Mouse (Mus musculus): ENCODE results near the gene Trim21. TPM values are rescaled to one million over a fixed set of nuclear protein-coding genes. Genes with fewer than 3 reads are reported as not detected.
A peak's percentile ranks its signal among the peaks of the same experiment; 100 is the strongest.

Trim21 gene
- polyA plus RNA-seq, 1 experiment from 2014 or later: 0.36 TPM

- Histone ChIP-seq H3K4me2 (no peak overlapping the region), H3K27me3 (ENCODE audit: insufficient read depth, low read length) (no peaks in the 10 kb centered on the region; the same call in 1 of the 2 replicates), H3K4me1 (ENCODE audit: insufficient read depth) (no peaks in the 10 kb centered on the region), H3K9me3 (ENCODE audit: low read depth, low read length) (no peaks in the 10 kb centered on the region), H3K27ac (ENCODE audit: low read depth) (no peak overlapping the region), H3K9ac (no peak overlapping the region), H3K36me3 (ENCODE audit: insufficient read depth) (no peaks in the 10 kb centered on the region), H3K4me3 (ENCODE audit: low read depth, low read length) (no peak overlapping the region)
- DNase-seq: no peak
- no peak for ATAC-seq (ENCODE audit: insufficient read depth)
- TF ChIP-seq CTCF (IDR thresholded peaks at IDR 0.05; ENCODE audit: low read depth): no peak
- 56% methylated on average over 10 of the region's 10 CpGs for WGBS
Observed at GRCm38 (mm10) chr7:102516261-102517050, 48.8 kb downstream of the Trim21 start.

GRCm38 (mm10) chr7:102514144-102514543 lies 51.1 kb downstream of the Trim21 start:
- Histone ChIP-seq H3K36me3 (ENCODE audit: insufficient read depth) (no peaks in the 10 kb centered on the region), H3K4me1 (ENCODE audit: insufficient read depth) (no peaks in the 10 kb centered on the region), H3K9me3 (ENCODE audit: low read depth, low read length) (no peaks in the 10 kb centered on the region), H3K4me2 (no peak overlapping the region), H3K27me3 (ENCODE audit: insufficient read depth, low read length) (no peaks in the 10 kb centered on the region; the same call in 1 of the 2 replicates), H3K9ac (no peak overlapping the region), H3K4me3 (ENCODE audit: low read depth, low read length) (no peak overlapping the region), H3K27ac (ENCODE audit: low read depth) (no peak overlapping the region)
- no peak for ATAC-seq (ENCODE audit: insufficient read depth)
- no peak for TF ChIP-seq CTCF (IDR thresholded peaks at IDR 0.05; ENCODE audit: low read depth)
- WGBS: 37% methylated on average over 4 of the region's 4 CpGs
- no peak for DNase-seq

DNA sequence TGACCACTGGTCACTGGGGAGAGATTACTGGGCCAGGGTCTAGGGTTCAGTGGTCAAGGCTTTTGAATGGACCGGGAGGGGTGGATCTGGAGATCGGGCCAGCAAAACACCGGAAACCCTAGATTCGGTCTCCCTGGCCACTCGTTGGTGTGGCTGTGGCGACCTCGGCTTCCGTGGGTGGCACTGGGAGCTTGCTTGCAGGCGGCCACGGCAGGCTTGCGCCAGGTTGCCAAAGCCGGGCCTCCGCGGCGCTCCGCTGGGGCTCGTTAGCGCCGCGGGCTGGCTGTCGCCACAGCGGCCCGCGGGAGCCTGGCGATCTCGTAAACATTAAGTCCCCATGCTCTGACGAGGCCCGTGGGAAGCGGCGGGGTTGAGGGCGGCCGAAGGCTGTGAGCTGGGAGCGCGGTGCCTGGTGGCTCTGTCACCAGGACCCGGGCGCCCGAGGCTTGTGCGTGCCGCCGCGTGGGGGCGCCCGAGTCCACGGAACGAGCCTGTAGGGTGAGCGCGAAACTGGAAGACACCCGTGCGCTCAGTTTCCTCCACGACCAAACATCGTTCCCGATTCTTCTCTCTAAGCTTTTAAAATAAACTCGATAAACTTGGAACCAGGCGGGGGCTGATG lies 52.4 kb downstream of the Trim21 start:
- Histone ChIP-seq H3K27me3 (ENCODE audit: insufficient read depth, low read length) (no peaks in the 10 kb centered on the region; the same call in 1 of the 2 replicates), H3K36me3 (ENCODE audit: insufficient read depth) (no peaks in the 10 kb centered on the region), H3K9ac (peak overlapping the region; percentile 64), H3K9me3 (ENCODE audit: low read depth, low read length) (no peaks in the 10 kb centered on the region), H3K4me1 (ENCODE audit: insufficient read depth) (no peaks in the 10 kb centered on the region), H3K4me3 (ENCODE audit: low read depth, low read length) (peak overlapping the region; percentile 42), H3K4me2 (peak overlapping the region; percentile 89), H3K27ac (ENCODE audit: low read depth) (no peak overlapping the region)
- ATAC-seq (ENCODE audit: insufficient read depth): peak; percentile 96
- under 1% methylated on average over 54 of the region's 54 CpGs for WGBS
- peak; percentile 95 for DNase-seq
- TF ChIP-seq CTCF (IDR thresholded peaks at IDR 0.05; ENCODE audit: low read depth): peak; percentile 79

DNA sequence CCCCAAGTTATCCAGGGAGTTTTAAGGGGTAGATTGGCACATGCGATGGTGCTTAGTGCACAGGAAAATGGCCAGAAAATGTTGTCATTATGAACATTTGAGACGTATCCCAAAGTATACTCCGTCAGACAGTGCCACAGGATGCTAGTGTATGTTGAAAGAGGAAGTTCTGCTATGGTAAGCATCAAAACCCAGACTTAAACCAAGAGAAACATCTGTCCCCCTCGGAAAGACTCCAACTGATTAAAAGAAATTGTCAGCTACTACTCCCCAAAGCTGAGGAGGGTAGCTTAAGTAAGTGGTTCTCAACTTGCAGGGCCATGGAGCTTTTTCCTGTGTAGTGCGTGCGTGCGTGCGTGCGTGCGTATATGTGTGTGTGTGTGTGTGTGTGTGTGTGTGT lies 53.4 kb downstream of the Trim21 start:
- TF ChIP-seq CTCF (IDR thresholded peaks at IDR 0.05; ENCODE audit: low read depth): no peak
- no peak for DNase-seq
- 85% methylated on average over 10 of the region's 10 CpGs for WGBS
- Histone ChIP-seq H3K36me3 (ENCODE audit: insufficient read depth) (no peaks in the 10 kb centered on the region), H3K27me3 (ENCODE audit: insufficient read depth, low read length) (no peaks in the 10 kb centered on the region; the same call in 1 of the 2 replicates), H3K4me1 (ENCODE audit: insufficient read depth) (no peaks in the 10 kb centered on the region), H3K9me3 (ENCODE audit: low read depth, low read length) (no peaks in the 10 kb centered on the region), H3K9ac (no peak overlapping the region), H3K27ac (ENCODE audit: low read depth) (no peak overlapping the region), H3K4me2 (no peak overlapping the region), H3K4me3 (ENCODE audit: low read depth, low read length) (no peak overlapping the region)
- no peak for ATAC-seq (ENCODE audit: insufficient read depth)

- no peak for ATAC-seq (ENCODE audit: insufficient read depth)
Observed at GRCm38 (mm10) chr7:102509726-102510125, 55.6 kb downstream of the Trim21 start.

GRCm38 (mm10) chr7:102508666-102509065 lies 56.6 kb downstream of the Trim21 start:
- no peak overlapping the region for H3K4me3 ChIP-seq (ENCODE audit: low read depth, low read length)
- no peak for TF ChIP-seq CTCF (IDR thresholded peaks at IDR 0.05; ENCODE audit: low read depth)
- H3K4me2 ChIP-seq: no peak overlapping the region
- no peaks in the 10 kb centered on the region for H3K36me3 ChIP-seq (ENCODE audit: insufficient read depth)
- H3K27me3 ChIP-seq (ENCODE audit: insufficient read depth, low read length): no peaks in the 10 kb centered on the region; the same call in 1 of the 2 replicates
- H3K4me1 ChIP-seq (ENCODE audit: insufficient read depth): no peaks in the 10 kb centered on the region
- no peak overlapping the region for H3K27ac ChIP-seq (ENCODE audit: low read depth)
- 88% methylated on average over 6 of the region's 6 CpGs for WGBS
- no peaks in the 10 kb centered on the region for H3K9me3 ChIP-seq (ENCODE audit: low read depth, low read length)
- ATAC-seq (ENCODE audit: insufficient read depth): no peak
- no peak for DNase-seq
- H3K9ac ChIP-seq: no peak overlapping the region

More at GRCm38 (mm10) chr7:102509726-102510125, 55.6 kb downstream of the Trim21 start:
- no peak for DNase-seq
- Histone ChIP-seq H3K4me2 (no peak overlapping the region), H3K9me3 (ENCODE audit: low read depth, low read length) (no peaks in the 10 kb centered on the region), H3K27me3 (ENCODE audit: insufficient read depth, low read length) (no peaks in the 10 kb centered on the region; the same call in 1 of the 2 replicates), H3K36me3 (ENCODE audit: insufficient read depth) (no peaks in the 10 kb centered on the region), H3K27ac (ENCODE audit: low read depth) (no peak overlapping the region), H3K9ac (no peak overlapping the region), H3K4me1 (ENCODE audit: insufficient read depth) (no peaks in the 10 kb centered on the region), H3K4me3 (ENCODE audit: low read depth, low read length) (no peak overlapping the region)
- 82% methylated on average over 7 of the region's 7 CpGs for WGBS
- TF ChIP-seq CTCF (IDR thresholded peaks at IDR 0.05; ENCODE audit: low read depth): no peak

DNA sequence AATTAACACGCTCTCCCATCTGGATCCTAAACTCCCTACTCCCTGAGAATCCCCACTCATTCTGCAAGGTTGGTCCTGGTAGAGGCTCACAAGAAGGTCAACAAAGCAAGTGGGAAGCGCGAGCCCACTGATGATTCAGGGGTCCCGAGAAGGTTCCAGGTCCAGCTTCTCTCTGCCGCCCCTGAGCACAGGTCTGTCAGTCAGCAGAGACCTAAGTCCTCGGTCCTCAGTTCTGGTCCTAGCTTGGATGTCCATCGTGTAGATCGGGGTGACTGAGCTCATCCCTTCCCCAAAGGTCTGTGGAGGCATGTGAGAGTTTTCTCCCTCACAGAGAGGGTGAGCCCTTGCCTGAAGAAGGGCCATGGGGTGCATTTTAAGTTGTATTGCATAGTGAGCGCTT lies 57.2 kb downstream of the Trim21 start:
- Histone ChIP-seq H3K4me3 (ENCODE audit: low read depth, low read length) (no peak overlapping the region), H3K27me3 (ENCODE audit: insufficient read depth, low read length) (no peaks in the 10 kb centered on the region; the same call in 1 of the 2 replicates)

More for the DNA sequence above, 57.2 kb downstream of the Trim21 start:
- Histone ChIP-seq H3K27ac (ENCODE audit: low read depth) (no peak overlapping the region), H3K9me3 (ENCODE audit: low read depth, low read length) (no peaks in the 10 kb centered on the region), H3K36me3 (ENCODE audit: insufficient read depth) (no peaks in the 10 kb centered on the region), H3K4me2 (no peak overlapping the region), H3K4me1 (ENCODE audit: insufficient read depth) (no peaks in the 10 kb centered on the region), H3K9ac (no peak overlapping the region)
- no peak for TF ChIP-seq CTCF (IDR thresholded peaks at IDR 0.05; ENCODE audit: low read depth)
- ATAC-seq (ENCODE audit: insufficient read depth): no peak
- no peak for DNase-seq
- 86% methylated on average over 9 of the region's 9 CpGs for WGBS

Other genes starting within 250 kb of the Trim21 start
- gene Rrm1, start 123.8 kb downstream of the Trim21 start, polyA plus RNA-seq (2014; fragmentation: Nextera tagmentation; extraction: Ambion mirVana): 200 and 220 TPM in 2 replicates
- 0.37 and 0.45 TPM in 2 replicates for gene Olfr543, start 83.8 kb downstream of the Trim21 start, polyA plus RNA-seq (2014; fragmentation: Nextera tagmentation; extraction: Ambion mirVana)
- gene Olfr544, start 77.2 kb downstream of the Trim21 start, polyA plus RNA-seq (2014; fragmentation: Nextera tagmentation; extraction: Ambion mirVana): 0.11 TPM in 2 replicates
- not detected in 2 replicates for gene Olfr545, start 65.9 kb downstream of the Trim21 start, polyA plus RNA-seq (2014; fragmentation: Nextera tagmentation; extraction: Ambion mirVana)
- not detected in 2 replicates for gene Olfr547, start 30.7 kb downstream of the Trim21 start, polyA plus RNA-seq (2014; fragmentation: Nextera tagmentation; extraction: Ambion mirVana)
- gene Olfr548-ps1, start 24.6 kb downstream of the Trim21 start, polyA plus RNA-seq (2014; fragmentation: Nextera tagmentation; extraction: Ambion mirVana): not detected in 2 replicates
- not detected in 2 replicates for gene Olfr549, start 15.6 kb downstream of the Trim21 start, polyA plus RNA-seq (2014; fragmentation: Nextera tagmentation; extraction: Ambion mirVana)
- not detected in 2 replicates for gene Olfr550, start 6.0 kb upstream of the Trim21 start, polyA plus RNA-seq (2014; fragmentation: Nextera tagmentation; extraction: Ambion mirVana)
- gene Olfr551, start 26.4 kb upstream of the Trim21 start, polyA plus RNA-seq (2014; fragmentation: Nextera tagmentation; extraction: Ambion mirVana): not detected in 2 replicates
- gene Olfr552, start 32.3 kb upstream of the Trim21 start, polyA plus RNA-seq (2014; fragmentation: Nextera tagmentation; extraction: Ambion mirVana): not detected in 2 replicates
- not detected in 2 replicates for gene Olfr553, start 52.7 kb upstream of the Trim21 start, polyA plus RNA-seq (2014; fragmentation: Nextera tagmentation; extraction: Ambion mirVana)
- gene Olfr554, start 72.9 kb upstream of the Trim21 start, polyA plus RNA-seq (2014; fragmentation: Nextera tagmentation; extraction: Ambion mirVana): not detected in 2 replicates
- not detected in 2 replicates for gene Olfr555, start 93.3 kb upstream of the Trim21 start, polyA plus RNA-seq (2014; fragmentation: Nextera tagmentation; extraction: Ambion mirVana)
- not detected in 2 replicates for gene Olfr556, start 99.4 kb upstream of the Trim21 start, polyA plus RNA-seq (2014; fragmentation: Nextera tagmentation; extraction: Ambion mirVana)
- gene Trim68, start 121.8 kb upstream of the Trim21 start, polyA plus RNA-seq (2014; fragmentation: Nextera tagmentation; extraction: Ambion mirVana): 13.7 and 16.1 TPM in 2 replicates
- gene Olfr557, start 130.4 kb upstream of the Trim21 start, polyA plus RNA-seq (2014; fragmentation: Nextera tagmentation; extraction: Ambion mirVana): not detected in 2 replicates
- 0.12 TPM in 1 of 2 replicates, not detected in the other for gene Olfr558, start 136.7 kb upstream of the Trim21 start, polyA plus RNA-seq (2014; fragmentation: Nextera tagmentation; extraction: Ambion mirVana)
- not detected in 2 replicates for gene Olfr33, start 153.6 kb upstream of the Trim21 start, polyA plus RNA-seq (2014; fragmentation: Nextera tagmentation; extraction: Ambion mirVana)
- not detected in 2 replicates for gene Olfr559, start 162.0 kb upstream of the Trim21 start, polyA plus RNA-seq (2014; fragmentation: Nextera tagmentation; extraction: Ambion mirVana)
- not detected in 2 replicates for gene Olfr560, start 193.9 kb upstream of the Trim21 start, polyA plus RNA-seq (2014; fragmentation: Nextera tagmentation; extraction: Ambion mirVana)
- 0.09 and 0.12 TPM in 2 replicates for gene Olfr78, start 194.0 kb upstream of the Trim21 start, polyA plus RNA-seq (2014; fragmentation: Nextera tagmentation; extraction: Ambion mirVana)
- gene Olfr561, start 205.7 kb upstream of the Trim21 start, polyA plus RNA-seq (2014; fragmentation: Nextera tagmentation; extraction: Ambion mirVana): not detected in 2 replicates
- gene Olfr564, start 238.0 kb upstream of the Trim21 start, polyA plus RNA-seq (2014; fragmentation: Nextera tagmentation; extraction: Ambion mirVana): not detected in 2 replicates